Mouse (Mus musculus) G1E (cell line): Measurements from ENCODE around the gene Rabep1. TPM values are rescaled to one million over a fixed set of nuclear protein-coding genes. Genes with fewer than 3 reads are reported as not detected.

ENCODE experiments used
- ATAC-seq: 2 replicates; pipeline ENCODE4 v1.8.0; 2016; ENCODE audit warnings: mild to moderate bottlenecking; ENCODE audit not compliant: insufficient number of reproducible peaks, poor library complexity, low FRiP score, severe bottlenecking; ENCODE audit errors: extremely low read depth
- DNase-seq: peaks from one replicate; pipeline ENCODE4 v3.0.0; 2012; ENCODE audit warnings: low spot score
- H3K27me3 ChIP-seq: 2 replicates; pipeline ENCODE4 v1.6.1; 2012; ENCODE audit warnings: mild to moderate bottlenecking, low read length, inconsistent platforms; ENCODE audit not compliant: insufficient read depth
- H3K36me3 ChIP-seq: replicated peaks from 2 replicates; pipeline ENCODE3; 2012; ENCODE audit warnings: mild to moderate bottlenecking, inconsistent platforms
- H3K4me1 ChIP-seq: 2 replicates; pipeline ENCODE4 v1.6.1; 2012; ENCODE audit warnings: low read depth, low read length, inconsistent platforms, mixed read lengths; ENCODE audit not compliant: insufficient read depth
- H3K4me3 ChIP-seq: 2 replicates; pipeline ENCODE4 v1.5.1; 2012; ENCODE audit warnings: low read depth, mild to moderate bottlenecking, inconsistent platforms, low read length, moderate library complexity, mixed read lengths
- H3K9me3 ChIP-seq: replicated peaks from 2 replicates; pipeline ENCODE4 v1.6.1; 2012; ENCODE audit warnings: inconsistent platforms
- CTCF ChIP-seq: IDR thresholded peaks from 2 replicates; pipeline ENCODE4 v1.5.1; 2012; ENCODE audit warnings: low read depth, low read length, inconsistent platforms, mixed read lengths
- GATA1 ChIP-seq: IDR thresholded peaks from 2 replicates; pipeline ENCODE4 v1.6.1; 2012; ENCODE audit warnings: borderline replicate concordance, low read length, inconsistent platforms, mixed read lengths
- GATA2 ChIP-seq: IDR thresholded peaks from 2 replicates; pipeline ENCODE4 v1.6.1; 2012; ENCODE audit warnings: low read depth, low read length, inconsistent platforms, borderline replicate concordance
- POLR2AphosphoS5 ChIP-seq: IDR thresholded peaks from 2 replicates; pipeline ENCODE4 v1.6.1; 2012; ENCODE audit warnings: low read depth, low read length, inconsistent platforms; ENCODE audit not compliant: insufficient replicate concordance
- TAL1 ChIP-seq: conservative IDR thresholded peaks from 2 replicates; pipeline ENCODE4 v1.6.1; 2012; ENCODE audit warnings: low read depth, low read length, inconsistent platforms, mixed read lengths
- polyA plus RNA-seq: library from polyadenylated mRNA; stranded (reverse); fragments of >175 nt; gene quantifications from 2 replicates; pipeline ENCODE4 v1.2.3, GENCODE M21; 2012
- total RNA-seq, 2 experiments: library from RNA; stranded (forward) in 1 of 2; stranded (reverse) in 1 of 2; fragments of 200-1000 nt in 1 of 2; fragments of >200 nt in 1 of 2; fragmentation: Nextera tagmentation in 1 of 2; gene quantifications; 2 replicates each; pipeline ENCODE4 v1.2.3; 2014 to 2017

The Rabep1 gene
- total and polyA plus RNA-seq, 3 experiments, result 18.1 to 111 (median 50.1) TPM

DNA sequence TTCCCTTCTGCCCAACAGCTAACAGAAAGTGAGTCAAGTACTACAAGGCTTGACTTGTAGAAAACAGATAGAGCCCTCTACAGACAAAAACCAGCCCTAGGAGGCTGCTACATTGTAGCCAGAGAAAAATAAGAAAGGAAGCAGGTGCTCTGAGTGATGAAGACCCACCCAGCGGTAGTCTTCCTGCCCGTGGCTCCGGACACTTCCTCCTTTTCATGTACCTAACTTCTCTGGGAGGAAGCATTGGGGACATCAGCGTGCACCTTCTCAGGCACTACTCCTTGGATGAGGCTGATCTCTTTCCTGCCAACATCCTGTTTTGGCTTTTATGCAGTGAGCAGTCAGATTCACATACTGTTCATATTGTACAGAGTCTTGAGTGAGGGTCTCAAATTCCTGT, 37.9 kb upstream of the Rabep1 start:
- Histone ChIP-seq H3K4me1 (0 out of 2 replicates have a peak, but pooled peaks cover 2% of the 10 kb centered on the region), H3K9me3 (no peaks in the 10 kb centered on the region), H3K36me3 (no peaks in the 10 kb centered on the region), H3K4me3 (no peak overlapping the region), H3K27me3 (peaks cover 62% of the 10 kb centered on the region)
- TF ChIP-seq CTCF (no peak), GATA1 (no peak), TAL1 (no peak), GATA2 (no peak), POLR2AphosphoS5 (no peak)
- DNase-seq, result no peak
- ATAC-seq, result no peak

DNA sequence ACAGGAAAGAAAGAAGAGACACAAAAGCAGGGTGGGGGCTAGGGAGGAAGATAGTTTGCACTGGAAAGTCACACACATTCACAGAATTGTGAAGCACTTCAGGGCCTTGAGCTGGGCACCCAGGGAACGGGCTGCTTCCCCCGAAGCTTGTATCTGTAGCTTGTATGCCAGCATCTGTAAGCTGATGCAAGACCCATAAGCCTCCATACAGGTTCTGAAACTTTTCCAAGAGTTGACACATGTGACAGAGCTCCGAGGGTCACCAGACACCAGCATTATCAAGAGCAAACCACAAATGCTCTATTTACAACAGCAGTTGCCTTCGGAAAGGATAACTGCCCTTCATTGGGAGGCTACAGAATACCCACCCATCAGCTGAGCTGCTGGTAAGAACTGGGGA, 36.9 kb upstream of the Rabep1 start:
- H3K4me1 ChIP-seq, result peaks cover 11% of the 10 kb centered on the region
- DNase-seq (no peak), ATAC-seq (no peak)
- no peaks in the 10 kb centered on the region for H3K9me3 ChIP-seq
- TF ChIP-seq CTCF, result no peak
- TF ChIP-seq GATA2, result no peak
- no peak for TF ChIP-seq TAL1
- TF ChIP-seq GATA1, result no peak
- no peak overlapping the region for H3K4me3 ChIP-seq
- H3K36me3 ChIP-seq, result no peaks in the 10 kb centered on the region
- peaks cover 63% of the 10 kb centered on the region for H3K27me3 ChIP-seq

DNA sequence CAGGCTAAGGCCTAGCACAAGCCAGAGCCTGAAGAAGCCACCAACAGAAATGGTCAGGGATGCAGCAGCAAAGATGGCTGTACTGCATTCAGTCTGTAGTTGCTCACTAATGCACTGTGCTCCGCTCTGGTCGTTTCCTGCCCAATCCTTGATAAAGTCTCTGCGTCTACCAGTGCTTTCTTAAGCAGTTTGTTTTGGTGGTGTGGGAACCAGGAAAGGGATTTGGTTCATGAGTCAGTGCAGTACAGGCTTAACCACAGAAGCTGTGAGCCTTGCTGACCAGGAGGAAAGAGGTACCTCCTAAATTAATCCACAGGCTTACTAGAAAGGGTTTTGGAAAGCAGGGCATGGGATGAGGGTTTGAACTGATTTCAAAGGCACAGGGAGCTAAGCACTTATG, 36.5 kb upstream of the Rabep1 start:
- no peak for TF ChIP-seq GATA2
- no peak for TF ChIP-seq TAL1
- TF ChIP-seq GATA1, result no peak
- TF ChIP-seq CTCF, result no peak
- TF ChIP-seq POLR2AphosphoS5, result no peak
- no peak for ATAC-seq

DNA sequence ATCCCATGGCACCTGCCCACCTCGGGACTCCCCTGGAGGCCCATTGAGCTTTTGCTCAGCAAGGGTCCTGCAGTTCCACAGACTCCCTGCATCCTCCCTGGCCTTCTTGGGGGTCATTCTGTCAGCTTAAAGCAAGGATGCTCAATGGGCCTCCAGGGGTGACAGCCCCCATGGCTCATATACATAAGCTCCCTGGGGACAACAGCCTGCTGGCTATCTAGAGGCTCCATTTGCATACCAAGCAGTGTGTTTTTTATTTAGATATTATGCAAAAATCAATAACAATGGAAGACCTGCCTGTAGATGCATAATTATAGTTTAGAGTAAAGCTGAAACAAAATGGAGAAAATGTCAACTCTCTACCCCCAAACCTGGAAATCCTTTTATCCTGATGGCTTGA, 35.6 kb upstream of the Rabep1 start:
- no peak overlapping the region for H3K4me3 ChIP-seq
- ATAC-seq (no peak), DNase-seq (no peak)
- H3K4me1 ChIP-seq, result peaks cover 18% of the 10 kb centered on the region
- no peaks in the 10 kb centered on the region for H3K36me3 ChIP-seq
- no peaks in the 10 kb centered on the region for H3K9me3 ChIP-seq
- H3K27me3 ChIP-seq, result peaks cover 60% of the 10 kb centered on the region
- TF ChIP-seq GATA1 (no peak), TAL1 (no peak), GATA2 (no peak)

More for the DNA sequence above, 36.5 kb upstream of the Rabep1 start:
- Histone ChIP-seq H3K36me3 (no peaks in the 10 kb centered on the region), H3K27me3 (peaks cover 60% of the 10 kb centered on the region), H3K4me1 (peaks cover 15% of the 10 kb centered on the region), H3K4me3 (no peak overlapping the region), H3K9me3 (no peaks in the 10 kb centered on the region)
- no peak for DNase-seq

DNA sequence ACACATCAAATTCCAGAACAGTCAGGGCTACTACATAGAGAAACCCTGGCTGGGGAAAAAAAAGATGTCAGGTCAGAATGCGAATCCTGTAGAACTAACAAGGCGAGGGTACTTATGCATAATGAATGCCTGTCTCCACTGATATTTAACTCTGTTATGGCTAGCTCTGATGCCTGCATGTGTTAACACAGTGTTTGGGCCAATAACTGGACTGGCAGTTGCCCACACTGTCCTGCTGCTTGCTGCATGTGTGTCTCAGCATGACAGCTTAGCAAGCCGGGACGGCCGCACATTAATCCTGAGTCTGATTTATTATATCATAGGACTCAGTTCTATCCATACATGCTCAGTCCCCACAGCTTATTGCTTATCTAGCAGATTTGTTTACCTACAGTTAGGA, 33.5 kb upstream of the Rabep1 start:
- Histone ChIP-seq H3K36me3 (no peaks in the 10 kb centered on the region), H3K4me3 (no peak overlapping the region), H3K27me3 (peaks cover 44% of the 10 kb centered on the region), H3K4me1 (peaks cover 18% of the 10 kb centered on the region), H3K9me3 (no peaks in the 10 kb centered on the region)
- ATAC-seq, result no peak
- DNase-seq, result no peak
- no peak for TF ChIP-seq GATA2
- TF ChIP-seq CTCF, result no peak
- TF ChIP-seq TAL1, result no peak

DNA sequence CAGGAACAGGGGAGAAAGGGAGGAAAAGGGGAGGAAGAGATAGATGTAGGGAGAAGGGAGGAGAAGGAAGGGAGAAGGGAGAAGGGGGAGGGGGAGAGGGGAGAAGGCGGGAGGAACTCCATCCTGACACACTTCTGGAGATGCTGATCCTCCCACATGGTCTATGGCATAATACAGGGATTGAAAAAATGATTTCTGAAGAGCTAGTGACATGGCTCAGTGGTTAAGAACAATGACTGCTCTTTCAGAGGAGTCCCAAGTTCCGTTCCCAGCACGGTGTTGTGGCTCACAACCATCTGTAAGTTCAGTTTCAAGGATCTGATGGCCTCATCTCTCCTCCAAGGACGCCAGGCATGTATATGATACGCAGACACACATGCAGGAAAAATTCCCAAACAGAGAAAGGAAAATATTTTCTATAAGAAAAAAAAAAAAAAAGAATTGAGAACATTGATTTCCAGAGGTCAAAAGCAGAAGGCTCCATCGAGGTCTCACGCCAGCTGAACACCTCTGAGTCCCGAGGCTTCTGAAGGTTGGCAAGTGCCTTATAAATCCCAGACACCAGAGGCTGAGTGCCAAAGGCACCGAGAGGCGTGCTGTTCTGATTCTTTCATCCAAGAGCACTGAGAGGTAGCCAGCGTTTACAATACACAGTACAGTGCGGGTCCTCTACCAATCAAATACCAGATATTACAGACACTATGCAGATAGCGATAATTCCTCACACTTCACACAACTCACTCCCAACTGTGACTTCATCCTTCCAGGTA, 32.9 kb upstream of the Rabep1 start:
- Histone ChIP-seq H3K9me3 (no peaks in the 10 kb centered on the region), H3K4me1 (peaks cover 18% of the 10 kb centered on the region), H3K36me3 (no peaks in the 10 kb centered on the region), H3K27me3 (peaks cover 45% of the 10 kb centered on the region), H3K4me3 (no peak overlapping the region)
- TF ChIP-seq GATA1 (no peak), TAL1 (no peak), POLR2AphosphoS5 (no peak), GATA2 (no peak), CTCF (no peak)
- ATAC-seq (no peak), DNase-seq (no peak)

DNA sequence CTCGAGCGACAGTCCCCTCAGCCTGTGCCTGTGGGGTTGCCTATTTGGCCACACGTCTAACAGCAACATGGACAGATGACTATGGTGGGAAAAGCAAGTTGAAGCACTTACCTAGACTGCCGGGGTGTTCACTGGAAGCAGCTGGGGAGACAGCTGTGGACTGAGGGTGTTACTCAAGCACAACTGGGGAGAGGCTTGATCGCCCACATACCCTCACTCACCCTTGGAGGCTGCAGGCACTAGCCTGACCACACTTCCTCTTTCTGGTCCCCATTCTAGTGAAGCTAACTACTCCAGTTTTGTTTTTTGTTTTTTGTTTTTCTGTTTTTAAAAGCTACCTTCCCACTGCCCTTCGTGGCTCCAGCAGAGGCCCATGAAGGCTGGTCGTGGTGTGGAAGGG, 32.2 kb upstream of the Rabep1 start, which contains the start of gene Scimp:
TSS of gene Scimp (minus strand) at position 222 of the 400 bp plus-strand sequence.
- peaks cover 18% of the 10 kb centered on the region for H3K4me1 ChIP-seq
- H3K36me3 ChIP-seq, result no peaks in the 10 kb centered on the region
- TF ChIP-seq GATA1 (no peak), TAL1 (no peak), GATA2 (no peak), POLR2AphosphoS5 (no peak), CTCF (no peak)
- no peak for DNase-seq
- ATAC-seq, result no peak
- peaks cover 45% of the 10 kb centered on the region for H3K27me3 ChIP-seq
- no peak within 1 kb of the TSS for H3K4me3 ChIP-seq
- no peaks in the 10 kb centered on the region for H3K9me3 ChIP-seq
